Mouse (Mus musculus): Measurements from ENCODE around the gene Fbrsl1. TPM values are rescaled to one million over a fixed set of nuclear protein-coding genes. Genes with fewer than 3 reads are reported as not detected.

Fbrsl1 gene
- polyA plus RNA-seq, 1 experiment: 25.6 TPM

- WGBS: 79% methylated on average over 4 of the region's 4 CpGs
- H3K27ac ChIP-seq (ENCODE audit: control insufficient read depth, insufficient read depth, low read depth, low read length, poor library complexity): no peak overlapping the region
These were observed 20.0 kb upstream of the Fbrsl1 start for GRCm38 (mm10) chr5:110468296-110468695.

GRCm38 (mm10) chr5:110467725-110468124, 19.4 kb upstream of the Fbrsl1 start:
- TF ChIP-seq POLR2A (IDR thresholded peaks at IDR 0.05; ENCODE audit: borderline replicate concordance, control insufficient read depth, low read depth, low read length) (no peak), CTCF (IDR thresholded peaks at IDR 0.05; ENCODE audit: control insufficient read depth, insufficient read depth, low read length) (no peak)
- Histone ChIP-seq H3K4me3 (replicated peaks; ENCODE audit: control insufficient read depth, low read depth, low read length) (no peak overlapping the region), H3K4me1 (ENCODE audit: control insufficient read depth, insufficient read depth, low read length) (no peaks in the 10 kb centered on the region), H3K27ac (ENCODE audit: control insufficient read depth, insufficient read depth, low read depth, low read length, poor library complexity) (no peak overlapping the region)
- WGBS: 82% methylated on average over 6 of the region's 6 CpGs

More at GRCm38 (mm10) chr5:110468296-110468695, 20.0 kb upstream of the Fbrsl1 start:
- Histone ChIP-seq H3K4me3 (replicated peaks; ENCODE audit: control insufficient read depth, low read depth, low read length) (no peak overlapping the region), H3K4me1 (ENCODE audit: control insufficient read depth, insufficient read depth, low read length) (no peaks in the 10 kb centered on the region)
- TF ChIP-seq CTCF (IDR thresholded peaks at IDR 0.05; ENCODE audit: control insufficient read depth, insufficient read depth, low read length): no peak
- TF ChIP-seq POLR2A (IDR thresholded peaks at IDR 0.05; ENCODE audit: borderline replicate concordance, control insufficient read depth, low read depth, low read length): no peak

- Histone ChIP-seq H3K27ac (ENCODE audit: control insufficient read depth, insufficient read depth, low read depth, low read length, poor library complexity) (no peak overlapping the region), H3K4me1 (ENCODE audit: control insufficient read depth, insufficient read depth, low read length) (no peaks in the 10 kb centered on the region), H3K4me3 (replicated peaks; ENCODE audit: control insufficient read depth, low read depth, low read length) (no peak overlapping the region)
- TF ChIP-seq CTCF (IDR thresholded peaks at IDR 0.05; ENCODE audit: control insufficient read depth, insufficient read depth, low read length): no peak
- TF ChIP-seq POLR2A (IDR thresholded peaks at IDR 0.05; ENCODE audit: borderline replicate concordance, control insufficient read depth, low read depth, low read length): no peak
- WGBS: 83% methylated on average over 11 of the region's 11 CpGs
These were observed 18.5 kb upstream of the Fbrsl1 start for GRCm38 (mm10) chr5:110466531-110467424.

DNA sequence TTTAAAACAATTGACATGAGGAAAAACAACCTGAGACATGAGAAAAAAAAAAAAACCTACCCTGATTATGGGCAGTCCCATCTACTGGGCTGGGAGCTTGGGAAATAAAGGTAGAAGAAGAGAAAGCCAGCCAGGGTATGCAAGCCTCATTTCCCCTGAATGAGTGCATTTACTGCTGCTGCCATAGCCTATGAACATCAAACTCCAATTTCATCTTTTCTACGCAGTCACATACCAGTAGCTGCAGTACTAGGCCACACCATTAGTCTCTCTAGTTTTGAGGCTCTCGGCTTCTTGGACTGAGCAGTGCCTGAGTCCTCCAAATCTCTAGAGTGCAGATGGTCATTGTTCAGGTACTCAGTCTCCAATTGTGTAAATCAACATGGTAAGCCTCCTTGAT, 14.3 kb upstream of the Fbrsl1 start:
- WGBS: 89% methylated on average over 2 of the region's 2 CpGs
- no peak for TF ChIP-seq POLR2A (IDR thresholded peaks at IDR 0.05; ENCODE audit: borderline replicate concordance, control insufficient read depth, low read depth, low read length)
- no peak for TF ChIP-seq CTCF (IDR thresholded peaks at IDR 0.05; ENCODE audit: control insufficient read depth, insufficient read depth, low read length)
- H3K4me1 ChIP-seq (ENCODE audit: control insufficient read depth, insufficient read depth, low read length): no peaks in the 10 kb centered on the region
- no peak overlapping the region for H3K27ac ChIP-seq (ENCODE audit: control insufficient read depth, insufficient read depth, low read depth, low read length, poor library complexity)
- H3K4me3 ChIP-seq (replicated peaks; ENCODE audit: control insufficient read depth, low read depth, low read length): no peak overlapping the region

- 54% methylated on average over 3 of the region's 3 CpGs for WGBS
- Histone ChIP-seq H3K27ac (ENCODE audit: control insufficient read depth, insufficient read depth, low read depth, low read length, poor library complexity) (no peak overlapping the region), H3K4me3 (replicated peaks; ENCODE audit: control insufficient read depth, low read depth, low read length) (no peak overlapping the region), H3K4me1 (ENCODE audit: control insufficient read depth, insufficient read depth, low read length) (no peaks in the 10 kb centered on the region)
- TF ChIP-seq POLR2A (IDR thresholded peaks at IDR 0.05; ENCODE audit: borderline replicate concordance, control insufficient read depth, low read depth, low read length): no peak
- TF ChIP-seq CTCF (IDR thresholded peaks at IDR 0.05; ENCODE audit: control insufficient read depth, insufficient read depth, low read length): no peak
These were observed 10.6 kb upstream of the Fbrsl1 start for GRCm38 (mm10) chr5:110458936-110459335.

GRCm38 (mm10) chr5:110455272-110455671, 7.0 kb upstream of the Fbrsl1 start:
- no peak overlapping the region for H3K4me3 ChIP-seq (replicated peaks; ENCODE audit: control insufficient read depth, low read depth, low read length)
- no peaks in the 10 kb centered on the region for H3K4me1 ChIP-seq (ENCODE audit: control insufficient read depth, insufficient read depth, low read length)
- no peak overlapping the region for H3K27ac ChIP-seq (ENCODE audit: control insufficient read depth, insufficient read depth, low read depth, low read length, poor library complexity)
- no peak for TF ChIP-seq POLR2A (IDR thresholded peaks at IDR 0.05; ENCODE audit: borderline replicate concordance, control insufficient read depth, low read depth, low read length)
- TF ChIP-seq CTCF (IDR thresholded peaks at IDR 0.05; ENCODE audit: control insufficient read depth, insufficient read depth, low read length): no peak

- WGBS: 28% methylated on average over 6 of the region's 6 CpGs
- Histone ChIP-seq H3K27ac (ENCODE audit: control insufficient read depth, insufficient read depth, low read depth, low read length, poor library complexity) (no peak overlapping the region), H3K4me3 (replicated peaks; ENCODE audit: control insufficient read depth, low read depth, low read length) (peak overlapping the region; percentile 85), H3K4me1 (ENCODE audit: control insufficient read depth, insufficient read depth, low read length) (no peaks in the 10 kb centered on the region; the same call in 1 of the 2 replicates)
- TF ChIP-seq CTCF (IDR thresholded peaks at IDR 0.05; ENCODE audit: control insufficient read depth, insufficient read depth, low read length) (no peak), POLR2A (IDR thresholded peaks at IDR 0.05; ENCODE audit: borderline replicate concordance, control insufficient read depth, low read depth, low read length) (no peak)
These were observed 991 bp upstream of the Fbrsl1 start for GRCm38 (mm10) chr5:110449294-110449693.

DNA sequence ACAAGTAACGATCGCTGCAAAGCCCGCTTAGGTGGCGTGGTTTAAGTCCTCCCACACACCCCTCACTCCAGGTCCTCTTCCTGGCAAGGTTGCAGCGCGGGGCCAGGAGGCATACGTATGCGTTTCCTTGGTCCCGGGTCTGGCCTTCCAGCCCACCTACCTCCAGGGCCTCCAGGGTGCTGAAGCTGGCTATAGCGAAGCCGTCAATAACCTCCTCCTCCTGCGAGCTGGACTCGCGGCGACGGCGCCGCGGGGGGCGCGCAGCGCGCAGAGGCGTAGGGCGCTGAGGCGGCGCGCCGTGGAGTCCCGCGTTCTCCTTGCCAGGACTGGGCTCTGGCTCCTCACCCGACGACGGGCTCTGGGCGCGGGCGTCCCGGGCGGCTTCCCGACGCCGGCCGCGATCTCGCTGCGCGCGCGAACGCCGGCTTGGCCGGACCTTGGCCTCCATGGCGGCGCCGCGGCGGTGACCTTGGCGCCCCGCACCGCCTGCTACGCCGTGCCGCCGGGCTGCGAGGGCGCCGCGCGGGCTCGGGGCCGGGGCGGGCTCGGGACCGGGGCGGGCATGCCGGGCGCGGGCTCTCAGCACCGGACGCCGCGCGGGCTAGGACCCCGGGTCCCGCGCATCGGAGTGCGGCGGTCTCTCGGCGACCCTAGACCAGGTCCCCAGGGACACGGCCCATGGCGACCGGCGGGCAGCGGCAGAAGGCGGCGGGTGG, 425 bp downstream of the Fbrsl1 start:
- TF ChIP-seq POLR2A (IDR thresholded peaks at IDR 0.05; ENCODE audit: borderline replicate concordance, control insufficient read depth, low read depth, low read length): peak; percentile 15; the same call in 1 of the 2 replicates
- TF ChIP-seq CTCF (IDR thresholded peaks at IDR 0.05; ENCODE audit: control insufficient read depth, insufficient read depth, low read length): no peak
- Histone ChIP-seq H3K4me1 (ENCODE audit: control insufficient read depth, insufficient read depth, low read length) (no peaks in the 10 kb centered on the region; the same call in 1 of the 2 replicates), H3K27ac (ENCODE audit: control insufficient read depth, insufficient read depth, low read depth, low read length, poor library complexity) (peak overlapping the region; percentile 86), H3K4me3 (replicated peaks; ENCODE audit: control insufficient read depth, low read depth, low read length) (peak overlapping the region; percentile 74)
- under 1% methylated on average over 90 of the region's 98 CpGs for WGBS

Data from bone marrow, adult 2 months (tissue).